Mouse (Mus musculus): ENCODE measurements at regions not wholly inside any gene's neighbourhood (a gene's known extent, or its start where the extent isn't known, plus 50 kb on each side); places are given as distances from the start of the nearest gene placed in this dataset.

GRCm38 (mm10) chr3:52498506-52499228 is 230.5 kb downstream of the Foxo1 start:
- no peak for DNase-seq

GRCm38 (mm10) chr3:52496965-52497364 is 228.8 kb downstream of the Foxo1 start:
- DNase-seq: no peak

- DNase-seq: no peak
These were observed 227.3 kb downstream of the Foxo1 start for GRCm38 (mm10) chr3:52495401-52495800.

- no peak for DNase-seq
These were observed 226.8 kb downstream of the Foxo1 start for GRCm38 (mm10) chr3:52494924-52495323.

- no peak for DNase-seq
These were observed 211.1 kb downstream of the Foxo1 start for GRCm38 (mm10) chr3:52479186-52479585.

GRCm38 (mm10) chr3:52469900-52470299 is 201.8 kb downstream of the Foxo1 start:
- DNase-seq: no peak

GRCm38 (mm10) chr3:52469397-52469796 is 201.3 kb downstream of the Foxo1 start:
- DNase-seq: no peak

- DNase-seq: no peak
These were observed 200.2 kb downstream of the Foxo1 start for GRCm38 (mm10) chr3:52468326-52468725.

- no peak for DNase-seq
These were observed 199.7 kb downstream of the Foxo1 start for GRCm38 (mm10) chr3:52467876-52468275.

GRCm38 (mm10) chr3:52466984-52467565 is 198.9 kb downstream of the Foxo1 start:
- no peak for DNase-seq

GRCm38 (mm10) chr3:52466571-52466970 is 198.4 kb downstream of the Foxo1 start:
- no peak for DNase-seq

GRCm38 (mm10) chr3:52463911-52464310 is 195.8 kb downstream of the Foxo1 start:
- DNase-seq: no peak

- DNase-seq: no peak
These were observed 186.8 kb downstream of the Foxo1 start for GRCm38 (mm10) chr3:52454955-52455354.

- no peak for DNase-seq
These were observed 184.9 kb downstream of the Foxo1 start for GRCm38 (mm10) chr3:52453041-52453440.

- DNase-seq: no peak
These were observed 184.2 kb downstream of the Foxo1 start for GRCm38 (mm10) chr3:52452345-52452744.

- DNase-seq: no peak
These were observed 178.9 kb downstream of the Foxo1 start for GRCm38 (mm10) chr3:52446991-52447390.

- no peak for DNase-seq
These were observed 178.4 kb downstream of the Foxo1 start for GRCm38 (mm10) chr3:52446500-52446899.

GRCm38 (mm10) chr3:52444420-52445119 is 176.4 kb downstream of the Foxo1 start:
- DNase-seq: no peak

- DNase-seq: peak; percentile 61
These were observed 175.7 kb downstream of the Foxo1 start for GRCm38 (mm10) chr3:52443856-52444255.

- DNase-seq: no peak
These were observed 161.0 kb downstream of the Foxo1 start for GRCm38 (mm10) chr3:52429014-52429589.

- peak; percentile 50 for DNase-seq
These were observed 154.7 kb downstream of the Foxo1 start for GRCm38 (mm10) chr3:52422826-52423225.

GRCm38 (mm10) chr3:52416261-52416660 is 148.1 kb downstream of the Foxo1 start:
- no peak for DNase-seq

GRCm38 (mm10) chr3:52415361-52415760 is 147.2 kb downstream of the Foxo1 start:
- no peak for DNase-seq

- no peak for DNase-seq
These were observed 145.9 kb downstream of the Foxo1 start for GRCm38 (mm10) chr3:52414017-52414416.

Data from thymus, postnatal 4 days (tissue).